Mouse (Mus musculus) kidney, adult 2 months (tissue): ENCODE measurements at regions not wholly inside any gene's neighbourhood (a gene's known extent, or its start where the extent isn't known, plus 50 kb on each side); places are given as distances from the start of the nearest gene placed in this dataset.

Source experiments
- CTCF ChIP-seq: fragments of 200-500 bp; conservative IDR thresholded peaks from 2 replicates; pipeline ENCODE4 v1.5.1; 2011; ENCODE audit warnings: low read depth, mild to moderate bottlenecking, control low read depth, low read length, moderate library complexity, mixed read lengths; ENCODE audit not compliant: insufficient read depth, insufficient read length
- POLR2A ChIP-seq: fragments of 200-500 bp; IDR thresholded peaks from one replicate; pipeline ENCODE4 v1.6.1; 2011; ENCODE audit warnings: low read depth, low read length, control low read depth

GRCm38 (mm10) chr19:23071000-23071399 lies 70.0 kb upstream of the Klf9 start:
- no peak for TF ChIP-seq CTCF
- TF ChIP-seq POLR2A: no peak
